Mouse (Mus musculus) heart, postnatal 10 days (tissue): ENCODE data around the gene Hcfc1r1. TPM values are rescaled to one million over a fixed set of nuclear protein-coding genes. Genes with fewer than 3 reads are reported as not detected.

Experiments
- DNase-seq, 2 experiments: peaks; one replicate each; pipeline ENCODE4 v3.0.0; 2021
- intact Hi-C: fragments of 180-260 bp; cut with DNase I; formaldehyde crosslinking; loops from one replicate; pipeline ENCODE4 v1.15.1; 2025
- total RNA-seq, 2 experiments: library from RNA; stranded (reverse); gene quantifications; 2 replicates each; pipeline ENCODE4 v1.2.3; 2021

Gene Hcfc1r1
- total RNA-seq, 2 experiments from 2014 or later = 218 to 220 TPM

DNA sequence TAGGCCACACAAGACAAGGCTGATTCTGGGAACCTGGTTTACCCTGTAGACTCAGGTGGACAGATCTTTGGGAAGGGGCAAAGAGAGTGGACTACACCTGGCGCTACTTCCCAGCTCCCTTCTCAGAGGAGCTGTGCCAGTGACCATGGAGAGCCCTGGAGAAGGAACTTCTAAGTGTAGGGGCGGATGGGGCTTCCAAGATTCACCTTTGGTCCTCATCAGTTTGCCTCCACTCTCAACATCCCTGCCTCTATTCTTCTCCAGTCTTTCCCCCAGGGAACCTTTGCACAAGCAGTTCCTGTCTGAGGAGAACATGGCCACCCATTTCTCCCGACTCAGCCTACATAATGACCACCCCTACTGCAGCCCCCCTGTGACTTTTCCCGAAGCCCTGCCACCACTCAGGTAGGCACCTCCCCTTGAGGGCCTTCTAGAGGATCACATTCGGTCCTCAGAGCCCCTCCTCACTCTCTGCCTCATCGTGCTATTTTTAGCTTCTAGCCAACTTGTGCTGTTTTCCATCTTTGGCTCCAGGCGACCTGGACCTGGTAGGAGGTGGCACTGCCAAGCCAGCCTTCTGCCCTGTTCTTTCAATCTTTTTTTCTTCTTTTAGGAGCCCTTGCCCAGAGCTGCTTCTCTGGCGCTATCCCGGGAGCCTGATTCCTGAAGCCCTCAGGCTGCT, 1.0 kb downstream of the Hcfc1r1 start:
- peak; percentile 69 to 70 for DNase-seq
- intact Hi-C loops = no loop called here

GRCm38 (mm10) chr17:23675127-23675526, 1.7 kb downstream of the Hcfc1r1 start:
- intact Hi-C loops = no loop called here
- DNase-seq = peak; percentile 77 to 83

DNA sequence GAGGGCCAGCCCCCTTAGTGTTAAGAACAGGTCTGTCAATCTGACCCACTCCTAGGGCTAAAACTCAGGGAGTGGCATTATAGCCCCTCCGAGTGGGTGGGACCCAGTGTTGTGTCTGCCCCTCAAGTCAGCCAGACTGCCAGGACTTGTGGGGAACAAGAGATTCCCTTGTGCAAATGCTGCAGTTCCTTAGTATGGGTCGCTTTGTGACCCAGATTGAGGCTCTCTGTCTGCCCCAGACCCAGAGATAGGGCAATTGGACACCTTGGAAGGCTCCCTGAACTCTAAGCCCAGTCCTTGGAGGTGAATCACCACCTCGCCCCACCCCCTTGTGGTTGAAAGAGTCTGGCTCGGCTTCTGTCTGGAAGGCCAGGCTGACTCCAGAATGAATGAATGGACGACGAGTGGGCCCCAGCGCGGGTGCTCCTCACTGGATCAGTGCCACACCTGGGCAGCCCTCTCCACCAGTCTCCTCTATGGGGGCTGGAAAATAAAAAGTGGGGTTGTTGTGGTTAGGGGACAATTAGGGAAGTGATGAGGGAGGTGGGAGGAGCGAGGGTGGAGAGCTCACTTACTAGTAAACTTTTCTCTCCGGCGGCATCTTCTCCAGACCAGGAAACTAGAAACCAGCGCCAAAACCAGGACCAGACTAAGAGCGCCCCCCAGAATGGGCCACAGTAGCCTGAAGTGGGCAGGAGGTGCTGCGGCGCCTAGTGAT, 2.3 kb downstream of the Hcfc1r1 start:
- intact Hi-C loops = no loop called here
- DNase-seq = peak; percentile 69 to 71

DNA sequence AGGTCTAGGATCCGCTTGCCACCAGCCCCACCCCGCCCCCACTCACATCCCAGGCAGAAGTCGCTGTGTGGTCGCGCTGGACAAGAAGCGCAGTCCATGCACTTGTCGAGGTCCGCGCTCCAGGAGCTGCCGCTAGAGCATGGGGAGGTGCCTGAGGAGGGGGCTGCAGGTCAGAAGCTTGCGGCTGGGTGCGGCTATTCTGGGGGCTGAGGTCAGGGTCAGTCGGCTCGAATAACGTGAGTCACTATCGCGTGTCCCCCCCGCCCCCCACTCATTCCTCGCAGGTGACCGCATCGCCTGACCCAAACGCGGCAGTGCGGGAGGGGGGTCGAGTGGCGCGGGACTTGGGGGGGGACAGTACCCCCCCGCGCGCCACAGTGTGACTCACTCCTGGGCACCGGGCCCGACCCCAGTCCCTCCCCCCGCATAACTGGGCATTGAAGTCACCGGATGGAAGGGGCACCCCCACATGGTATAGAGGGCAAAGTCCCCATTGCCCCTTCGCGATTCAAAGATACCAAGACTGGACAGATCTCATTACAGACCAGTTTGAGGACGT, 3.2 kb downstream of the Hcfc1r1 start:
- peak; percentile 77 to 78 for DNase-seq
- intact Hi-C loops = loop anchor here (1.0 kb wide), 1 partner anchor 23 kb away; no protein-coding TSS in a partner anchor

GRCm38 (mm10) chr17:23677236-23677679, 3.9 kb downstream of the Hcfc1r1 start, which contains the start of gene Tnfrsf12a:
Tnfrsf12a (minus strand) TSS chr17:23677468.
- intact Hi-C loops = loop anchor here (1.0 kb wide), 1 partner anchor 22 kb away; no protein-coding TSS in a partner anchor
- DNase-seq = peak; percentile 89 to 90

GRCm38 (mm10) chr17:23679127-23679835, 5.9 kb downstream of the Hcfc1r1 start, which contains the start of gene Cldn6:
Cldn6 (plus strand) TSS chr17:23679249.
- intact Hi-C loops = no loop called here
- no peak for DNase-seq

DNA sequence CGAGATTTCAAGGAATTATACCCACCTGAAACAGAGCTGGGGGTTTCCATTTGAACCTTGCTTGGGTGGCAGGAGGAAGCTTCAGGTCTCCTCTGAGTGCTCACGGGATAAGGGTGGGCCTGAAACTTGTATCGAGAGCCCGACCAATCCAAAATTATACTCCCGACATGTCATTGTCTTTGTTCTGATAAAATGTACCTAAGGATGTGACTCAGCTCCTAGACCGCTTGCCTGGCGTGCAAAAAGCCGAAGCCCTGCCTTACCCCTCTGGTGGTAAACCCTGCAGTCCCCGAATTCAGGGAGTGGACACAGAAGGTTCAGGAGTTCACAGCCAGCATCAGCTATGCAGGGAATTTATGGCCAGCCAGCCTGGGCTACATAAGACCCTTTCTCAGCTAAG, 6.9 kb downstream of the Hcfc1r1 start:
- no peak for DNase-seq
- intact Hi-C loops = no loop called here

- intact Hi-C loops = no loop called here
- no peak for DNase-seq
Observed at GRCm38 (mm10) chr17:23681086-23681485, 7.7 kb downstream of the Hcfc1r1 start.

DNA sequence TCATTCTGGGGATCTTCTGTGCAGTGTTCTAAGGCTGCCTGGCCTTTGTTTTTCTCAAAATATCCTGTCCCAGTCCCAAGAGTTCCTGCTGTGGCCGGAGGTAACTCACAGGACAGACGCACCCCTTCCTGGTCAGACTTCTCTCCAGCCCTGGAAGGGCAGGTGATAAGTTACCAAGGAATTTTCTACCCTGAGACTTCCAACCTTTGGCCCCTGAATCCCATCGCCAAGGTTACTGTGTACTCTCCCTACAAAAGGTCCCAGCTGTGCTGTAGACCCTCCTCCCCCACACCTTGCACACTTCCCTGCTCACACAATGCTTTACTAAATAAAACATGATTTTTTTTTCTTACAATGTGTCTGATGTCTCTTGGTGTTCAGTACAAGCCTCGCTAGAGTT, 8.7 kb downstream of the Hcfc1r1 start:
- DNase-seq = no peak

GRCm38 (mm10) chr17:23682530-23682929, 9.1 kb downstream of the Hcfc1r1 start:
- intact Hi-C loops = no loop called here
- no peak for DNase-seq

More for the DNA sequence above, 8.7 kb downstream of the Hcfc1r1 start:
- intact Hi-C loops = no loop called here

- no peak for DNase-seq
- intact Hi-C loops = no loop called here
Observed at GRCm38 (mm10) chr17:23683226-23683625, 9.8 kb downstream of the Hcfc1r1 start.

- intact Hi-C loops = no loop called here
- no peak for DNase-seq
Observed at GRCm38 (mm10) chr17:23683856-23684672, 10.7 kb downstream of the Hcfc1r1 start, which contains the start of gene Cldn9. Cldn9 (minus strand) TSS chr17:23684026.

GRCm38 (mm10) chr17:23694491-23694890, 21.1 kb downstream of the Hcfc1r1 start:
- intact Hi-C loops = no loop called here
- no peak for DNase-seq

- intact Hi-C loops = no loop called here
Observed at GRCm38 (mm10) chr17:23695801-23696200, 22.4 kb downstream of the Hcfc1r1 start.

GRCm38 (mm10) chr17:23699131-23700077, 26.0 kb downstream of the Hcfc1r1 start:
- intact Hi-C loops = loop anchor here (1.0 kb wide), 1 partner anchor 22 kb away; the partner anchor contains the start of gene Tnfrsf12a
- peak; percentile 65 to 67 for DNase-seq

More at GRCm38 (mm10) chr17:23695801-23696200, 22.4 kb downstream of the Hcfc1r1 start:
- DNase-seq = no peak

GRCm38 (mm10) chr17:23700079-23700478, 26.7 kb downstream of the Hcfc1r1 start:
- intact Hi-C loops = no loop called here
- DNase-seq = peak; percentile 92 to 94

DNA sequence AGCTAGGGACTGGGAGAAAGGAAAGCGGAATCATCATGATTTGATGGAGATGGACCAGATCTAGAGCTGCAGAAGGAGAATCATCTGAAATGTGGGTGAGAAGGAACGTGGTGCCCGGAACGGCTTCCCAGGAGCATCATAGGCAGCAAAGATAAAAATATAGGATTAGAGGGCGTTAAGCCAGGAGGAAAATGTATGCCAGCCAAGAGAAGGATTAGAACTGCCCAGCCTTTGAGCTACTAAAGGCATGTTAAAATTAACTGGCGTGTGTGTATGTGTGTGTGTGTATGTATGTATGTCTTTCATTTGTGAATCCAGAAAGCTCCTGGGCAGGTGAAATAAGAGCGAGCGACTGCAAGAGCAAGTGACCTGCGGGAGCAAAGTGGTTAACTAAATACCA, 29.9 kb downstream of the Hcfc1r1 start:
- no peak for DNase-seq
- intact Hi-C loops = no loop called here

GRCm38 (mm10) chr17:23704741-23705140, 31.3 kb downstream of the Hcfc1r1 start:
- intact Hi-C loops = loop anchor here (5.0 kb wide), 1 partner anchor 42 kb away; the partner anchor contains the start of gene Bicdl2
- no peak for DNase-seq
